Mouse (Mus musculus): ENCODE measurements around the gene Dera. TPM values are rescaled to one million over a fixed set of nuclear protein-coding genes. Genes with fewer than 3 reads are reported as not detected.

Dera gene
- polyA plus RNA-seq, 1 experiment: 17.5 TPM

DNA sequence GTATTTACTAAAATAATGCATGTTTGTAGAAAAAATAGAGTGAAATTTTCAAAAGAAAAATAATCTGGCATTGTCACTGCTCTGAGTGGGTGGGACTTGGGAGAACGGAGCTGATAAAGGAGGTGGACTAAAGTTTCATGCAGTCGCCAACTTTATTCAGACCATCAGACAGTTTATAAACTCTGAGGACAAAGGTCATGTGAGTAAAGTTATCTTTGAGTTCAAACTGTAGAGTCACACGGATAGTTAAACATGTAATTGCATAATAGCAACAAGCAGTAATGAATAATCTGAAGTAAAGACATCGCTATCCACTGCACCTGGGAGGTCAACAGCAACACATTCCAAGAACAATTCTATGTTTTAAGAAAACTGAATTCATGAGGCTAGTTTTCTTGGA is 9.6 kb upstream of the Dera start:
- H3K4me2 ChIP-seq (ENCODE audit: low read depth): no peak overlapping the region
- no peak overlapping the region for H3K4me3 ChIP-seq
- H3ac ChIP-seq (ENCODE audit: control insufficient read depth, insufficient read length): no peak overlapping the region
- H3K79me2 ChIP-seq (ENCODE audit: control insufficient read depth, insufficient read depth): no peaks in the 10 kb centered on the region
- peaks cover 83% of the 10 kb centered on the region for H3K36me3 ChIP-seq (ENCODE audit: control insufficient read depth, insufficient read depth)
- H3K27me3 ChIP-seq (ENCODE audit: control insufficient read depth, insufficient read depth, insufficient read length): no peaks in the 10 kb centered on the region
- TF ChIP-seq CEBPB (IDR thresholded peaks at IDR 0.05; ENCODE audit: insufficient read depth, poor library complexity, severe bottlenecking) (no peak), POLR2AphosphoS2 (IDR thresholded peaks at IDR 0.05; ENCODE audit: insufficient read length, low read depth) (no peak), E2F4 (IDR thresholded peaks at IDR 0.05; ENCODE audit: insufficient read depth) (no peak), POLR2A (IDR thresholded peaks at IDR 0.05; ENCODE audit: insufficient read length, low read depth) (no peak)

GRCm38 (mm10) chr6:137747174-137747928 is 7.0 kb upstream of the Dera start:
- Histone ChIP-seq H3K4me3 (no peak overlapping the region), H3ac (ENCODE audit: control insufficient read depth, insufficient read length) (no peak overlapping the region), H3K27me3 (ENCODE audit: control insufficient read depth, insufficient read depth, insufficient read length) (no peaks in the 10 kb centered on the region), H3K36me3 (ENCODE audit: control insufficient read depth, insufficient read depth) (peaks cover 79% of the 10 kb centered on the region), H3K4me2 (ENCODE audit: low read depth) (no peak overlapping the region), H3K79me2 (ENCODE audit: control insufficient read depth, insufficient read depth) (no peaks in the 10 kb centered on the region)
- TF ChIP-seq MAX (IDR thresholded peaks at IDR 0.05; ENCODE audit: low read depth): no peak
- no peak for TF ChIP-seq SRF (IDR thresholded peaks at IDR 0.05; ENCODE audit: control insufficient read depth, insufficient read length, low read depth)
- no peak for TF ChIP-seq MYOD1 (IDR thresholded peaks at IDR 0.05; ENCODE audit: control insufficient read depth in 1 of 3, insufficient read length in 2 of 3, low read depth in 2 of 3)
- no peak for TF ChIP-seq CEBPB (IDR thresholded peaks at IDR 0.05; ENCODE audit: insufficient read depth, poor library complexity, severe bottlenecking)
- TF ChIP-seq REST (IDR thresholded peaks at IDR 0.05; ENCODE audit: insufficient read depth, insufficient read length): no peak
- TF ChIP-seq MYOG (IDR thresholded peaks at IDR 0.05; ENCODE audit: control insufficient read depth in 1 of 3, insufficient read depth in 1 of 3, insufficient read length in 2 of 3, low read depth in 2 of 3): no peak
- TF ChIP-seq POLR2AphosphoS2 (IDR thresholded peaks at IDR 0.05; ENCODE audit: insufficient read length, low read depth): no peak

GRCm38 (mm10) chr6:137751551-137752274 is 2.6 kb upstream of the Dera start:
- no peak overlapping the region for H3K4me3 ChIP-seq
- no peaks in the 10 kb centered on the region for H3K27me3 ChIP-seq (ENCODE audit: control insufficient read depth, insufficient read depth, insufficient read length)
- H3K79me2 ChIP-seq (ENCODE audit: control insufficient read depth, insufficient read depth): no peaks in the 10 kb centered on the region
- H3ac ChIP-seq (ENCODE audit: control insufficient read depth, insufficient read length): no peak overlapping the region
- no peak overlapping the region for H3K4me2 ChIP-seq (ENCODE audit: low read depth)
- TF ChIP-seq MAX (IDR thresholded peaks at IDR 0.05; ENCODE audit: low read depth) (no peak), POLR2A (IDR thresholded peaks at IDR 0.05; ENCODE audit: insufficient read length, low read depth) (no peak), MYOD1 (IDR thresholded peaks at IDR 0.05; ENCODE audit: control insufficient read depth in 1 of 3, insufficient read length in 2 of 3, low read depth in 2 of 3) (no peak), TCF12 (IDR thresholded peaks at IDR 0.05; ENCODE audit: insufficient read depth, poor library complexity, severe bottlenecking) (no peak), E2F4 (IDR thresholded peaks at IDR 0.05; ENCODE audit: insufficient read depth) (no peak), CEBPB (IDR thresholded peaks at IDR 0.05; ENCODE audit: insufficient read depth, poor library complexity, severe bottlenecking) (no peak), USF1 (IDR thresholded peaks at IDR 0.05; ENCODE audit: low read depth) (no peak)
- peaks cover 48% of the 10 kb centered on the region for H3K36me3 ChIP-seq (ENCODE audit: control insufficient read depth, insufficient read depth)

GRCm38 (mm10) chr6:137752275-137752655 is 2.1 kb upstream of the Dera start:
- peaks cover 45% of the 10 kb centered on the region for H3K36me3 ChIP-seq (ENCODE audit: control insufficient read depth, insufficient read depth)
- H3K4me3 ChIP-seq: no peak overlapping the region
- H3ac ChIP-seq (ENCODE audit: control insufficient read depth, insufficient read length): no peak overlapping the region
- no peak overlapping the region for H3K4me2 ChIP-seq (ENCODE audit: low read depth)
- no peaks in the 10 kb centered on the region for H3K79me2 ChIP-seq (ENCODE audit: control insufficient read depth, insufficient read depth)
- H3K27me3 ChIP-seq (ENCODE audit: control insufficient read depth, insufficient read depth, insufficient read length): no peaks in the 10 kb centered on the region
- TF ChIP-seq POLR2A (IDR thresholded peaks at IDR 0.05; ENCODE audit: insufficient read length, low read depth) (no peak), TCF12 (IDR thresholded peaks at IDR 0.05; ENCODE audit: insufficient read depth, poor library complexity, severe bottlenecking) (no peak), SRF (IDR thresholded peaks at IDR 0.05; ENCODE audit: control insufficient read depth, insufficient read length, low read depth) (no peak), MYOG (IDR thresholded peaks at IDR 0.05; ENCODE audit: control insufficient read depth in 1 of 3, insufficient read depth in 1 of 3, insufficient read length in 2 of 3, low read depth in 2 of 3) (no peak), USF1 (IDR thresholded peaks at IDR 0.05; ENCODE audit: low read depth) (no peak), MAX (IDR thresholded peaks at IDR 0.05; ENCODE audit: low read depth) (no peak), MYOD1 (IDR thresholded peaks at IDR 0.05; ENCODE audit: control insufficient read depth in 1 of 3, insufficient read length in 2 of 3, low read depth in 2 of 3) (no peak), CEBPB (IDR thresholded peaks at IDR 0.05; ENCODE audit: insufficient read depth, poor library complexity, severe bottlenecking) (no peak), TCF3 (IDR thresholded peaks at IDR 0.05; ENCODE audit: insufficient read length, low read depth) (no peak), REST (IDR thresholded peaks at IDR 0.05; ENCODE audit: insufficient read depth, insufficient read length) (no peak), E2F4 (IDR thresholded peaks at IDR 0.05; ENCODE audit: insufficient read depth) (no peak), POLR2AphosphoS2 (IDR thresholded peaks at IDR 0.05; ENCODE audit: insufficient read length, low read depth) (no peak)

DNA sequence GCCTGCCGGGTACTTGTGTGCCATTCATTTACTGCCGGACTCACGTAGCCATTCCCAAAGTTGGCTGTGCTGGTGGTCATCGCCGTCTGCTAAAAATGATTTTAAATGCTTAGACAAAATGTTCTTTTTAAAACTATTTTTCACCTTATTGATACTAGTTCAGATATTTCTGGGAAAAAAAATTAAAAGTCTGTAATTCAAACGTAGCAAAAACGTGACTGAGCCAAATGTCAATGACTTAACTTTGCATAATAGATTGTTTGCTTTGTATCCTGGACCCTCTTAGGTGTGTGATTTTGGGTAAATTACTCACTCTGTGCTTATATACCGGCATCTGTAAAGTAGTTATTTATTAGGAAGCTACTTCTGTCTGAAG is 499 bp downstream of the Dera start:
- Histone ChIP-seq H3K4me2 (ENCODE audit: low read depth) (peak overlapping the region; percentile 79), H3ac (ENCODE audit: control insufficient read depth, insufficient read length) (no peak overlapping the region), H3K36me3 (ENCODE audit: control insufficient read depth, insufficient read depth) (peaks cover 24% of the 10 kb centered on the region), H3K4me3 (peak overlapping the region; percentile 34), H3K27me3 (ENCODE audit: control insufficient read depth, insufficient read depth, insufficient read length) (no peaks in the 10 kb centered on the region), H3K79me2 (ENCODE audit: control insufficient read depth, insufficient read depth) (no peaks in the 10 kb centered on the region)
- TF ChIP-seq MYOG (IDR thresholded peaks at IDR 0.05; ENCODE audit: control insufficient read depth in 1 of 3, insufficient read depth in 1 of 3, insufficient read length in 2 of 3, low read depth in 2 of 3) (no peak), TCF12 (IDR thresholded peaks at IDR 0.05; ENCODE audit: insufficient read depth, poor library complexity, severe bottlenecking) (no peak), REST (IDR thresholded peaks at IDR 0.05; ENCODE audit: insufficient read depth, insufficient read length) (no peak), MYOD1 (IDR thresholded peaks at IDR 0.05; ENCODE audit: control insufficient read depth in 1 of 3, insufficient read length in 2 of 3, low read depth in 2 of 3) (no peak), POLR2A (IDR thresholded peaks at IDR 0.05; ENCODE audit: insufficient read length, low read depth) (no peak), POLR2AphosphoS2 (IDR thresholded peaks at IDR 0.05; ENCODE audit: insufficient read length, low read depth) (no peak), CEBPB (IDR thresholded peaks at IDR 0.05; ENCODE audit: insufficient read depth, poor library complexity, severe bottlenecking) (no peak), SRF (IDR thresholded peaks at IDR 0.05; ENCODE audit: control insufficient read depth, insufficient read length, low read depth) (no peak), USF1 (IDR thresholded peaks at IDR 0.05; ENCODE audit: low read depth) (no peak), TCF3 (IDR thresholded peaks at IDR 0.05; ENCODE audit: insufficient read length, low read depth) (no peak), MAX (IDR thresholded peaks at IDR 0.05; ENCODE audit: low read depth) (no peak), E2F4 (IDR thresholded peaks at IDR 0.05; ENCODE audit: insufficient read depth) (no peak)
